Mouse (Mus musculus): Measurements from ENCODE around the gene Aqp7.

GRCm38 (mm10) chr4:41074461-41074860, 26.5 kb upstream of the Aqp7 start:
- TF ChIP-seq CTCF (IDR thresholded peaks at IDR 0.05; ENCODE audit: control insufficient read depth, insufficient read depth, low read length) (no peak), POLR2A (IDR thresholded peaks at IDR 0.05; ENCODE audit: borderline replicate concordance, control insufficient read depth, low read depth, low read length) (no peak)

All from bone marrow, adult 2 months (tissue).